Mouse (Mus musculus): ENCODE results near the gene Spz1. TPM values are rescaled to one million over a fixed set of nuclear protein-coding genes. Genes with fewer than 3 reads are reported as not detected.
"Not testable (repeated sequence)": the region's sequence is repeated elsewhere in the genome, so short reads cannot be mapped to it uniquely, and the experiment has no call there.

Gene Spz1
- not detected for total RNA-seq (2021)
- long read RNA-seq: 0 reads

DNA sequence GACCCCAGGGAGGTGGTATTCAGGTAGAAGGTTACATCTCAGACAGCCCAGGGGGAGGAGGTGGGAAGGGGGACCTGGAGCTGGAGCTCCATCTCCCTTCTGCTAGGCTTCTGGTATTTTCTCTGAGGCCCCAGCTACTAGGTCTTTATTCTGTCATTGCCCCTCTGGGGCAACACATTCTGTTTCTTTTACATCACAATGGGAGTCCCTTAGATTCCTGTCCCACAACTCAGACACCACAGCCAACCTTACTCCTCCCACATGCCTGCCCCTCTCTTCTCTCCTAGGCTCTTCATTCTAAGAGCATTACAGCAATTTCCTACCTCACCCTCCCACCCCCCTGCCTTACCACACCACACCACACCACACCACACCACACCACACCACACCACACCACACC, at the start of gene Spz1:
Gene Spz1, minus strand, starts transcription at position 101 of the 400 bp plus-strand sequence.
- no peak for DNase-seq (ENCODE audit: low spot score in 2 of 2)

DNA sequence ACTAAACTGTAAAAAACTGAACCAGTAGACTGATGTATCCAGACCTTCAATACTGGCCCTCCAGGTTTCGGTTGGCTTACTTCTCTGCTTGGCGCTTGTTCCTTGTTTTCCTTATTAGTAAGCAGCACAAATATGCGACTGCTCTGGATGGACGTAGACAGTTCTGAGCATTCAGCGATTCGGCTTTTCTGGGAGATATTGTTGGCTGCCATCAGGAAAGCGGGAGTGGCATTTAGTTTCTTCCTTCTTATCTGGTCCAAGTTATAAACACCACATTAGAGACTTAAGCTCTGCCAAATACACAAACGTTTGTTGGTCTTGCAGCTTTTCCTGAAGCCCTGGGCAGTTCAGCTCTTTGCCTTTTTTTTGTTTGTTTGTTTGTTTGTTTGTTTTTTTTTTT, 40.5 kb upstream of the Spz1 start:
- DNase-seq (ENCODE audit: low spot score in 2 of 2): no peak

DNA sequence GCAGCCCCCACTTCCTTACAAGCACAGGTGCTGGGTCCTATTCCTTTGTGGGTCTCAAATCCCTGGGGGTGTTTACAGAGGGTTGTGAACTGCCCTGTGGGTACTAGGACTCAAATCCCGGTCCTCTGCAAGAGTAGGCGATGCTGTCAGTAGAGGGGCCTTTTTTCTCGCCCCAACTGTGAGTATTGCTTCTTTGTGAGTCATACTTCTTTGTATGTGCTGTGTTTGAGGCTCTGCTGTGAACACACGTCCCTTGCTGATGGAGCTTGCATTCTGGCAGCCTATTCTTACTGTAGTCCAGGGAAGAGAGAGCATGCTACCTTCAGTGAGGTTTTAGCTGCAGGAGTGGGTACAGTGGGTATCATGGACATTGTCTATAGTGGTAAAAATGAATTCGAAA, 39.2 kb upstream of the Spz1 start:
- no peak for DNase-seq (ENCODE audit: low spot score in 2 of 2)

DNA sequence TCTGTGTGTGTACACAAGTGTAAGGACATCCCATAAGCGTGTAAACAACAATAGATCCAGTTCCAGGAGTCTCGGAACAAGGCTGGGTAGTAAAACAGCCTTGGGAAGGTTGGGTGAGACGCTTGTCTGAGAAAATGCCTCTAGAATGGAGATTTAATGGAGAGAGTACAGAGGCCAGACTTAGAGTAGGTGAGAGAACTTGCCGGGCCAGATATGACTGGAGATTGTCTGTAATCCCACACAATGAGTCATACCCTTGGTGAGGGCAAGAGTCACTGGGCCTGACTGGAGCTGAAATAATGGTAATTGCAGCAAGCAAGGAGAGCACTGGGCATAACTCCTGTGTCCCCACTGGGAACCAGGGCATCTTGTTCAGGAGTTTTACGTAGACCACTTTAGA, 37.1 kb upstream of the Spz1 start:
- no peak for DNase-seq (ENCODE audit: low spot score in 2 of 2)

DNA sequence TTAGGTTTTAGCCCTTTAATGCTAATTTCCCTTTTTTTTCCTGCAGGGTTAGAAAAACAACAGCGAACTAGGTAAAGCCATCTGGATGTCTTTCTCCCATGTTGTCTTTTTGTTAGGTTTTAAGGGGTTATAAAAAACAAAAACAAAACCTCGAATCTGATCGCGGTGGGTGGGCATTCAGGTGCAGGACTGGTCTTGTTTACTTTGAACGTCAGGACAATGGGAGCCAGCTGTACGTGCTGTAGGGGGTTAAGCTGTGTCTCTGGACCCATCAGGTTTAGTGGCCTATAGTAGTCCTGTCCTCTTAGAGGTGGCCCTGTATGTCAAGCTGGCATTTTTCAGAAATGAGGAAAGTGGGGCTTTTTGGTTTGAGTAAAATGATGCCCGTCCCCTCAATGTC, 35.9 kb upstream of the Spz1 start:
- DNase-seq (ENCODE audit: low spot score in 2 of 2): no peak

DNA sequence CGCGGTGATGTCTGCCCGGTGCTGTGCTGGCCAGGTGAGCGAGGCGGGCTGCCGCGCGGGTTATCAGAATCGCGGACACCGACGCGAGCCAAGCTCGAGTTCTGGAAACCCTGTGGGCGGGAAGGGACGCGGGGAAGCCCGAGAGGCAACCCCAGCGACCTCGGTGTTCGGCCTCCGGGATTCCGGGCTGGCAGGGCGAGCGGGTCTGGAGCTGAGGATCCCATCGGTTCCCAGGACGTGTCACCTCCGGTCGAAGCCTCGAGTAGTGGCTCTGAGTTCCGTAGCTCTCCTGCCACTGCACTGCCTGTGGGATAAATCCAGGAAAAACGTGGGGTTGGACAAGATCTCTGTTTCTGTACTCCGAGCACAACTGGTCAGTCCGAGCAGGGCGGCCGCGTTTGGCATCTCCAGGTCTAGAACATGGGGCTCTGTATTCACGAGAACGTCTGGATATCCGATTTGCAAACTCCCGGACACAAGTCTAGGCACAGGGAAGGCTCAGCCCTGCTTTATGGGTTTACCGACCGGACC, 35.3 kb upstream of the Spz1 start:
- DNase-seq (ENCODE audit: low spot score in 2 of 2): peak in 1 of 2 experiments; percentile 38

DNA sequence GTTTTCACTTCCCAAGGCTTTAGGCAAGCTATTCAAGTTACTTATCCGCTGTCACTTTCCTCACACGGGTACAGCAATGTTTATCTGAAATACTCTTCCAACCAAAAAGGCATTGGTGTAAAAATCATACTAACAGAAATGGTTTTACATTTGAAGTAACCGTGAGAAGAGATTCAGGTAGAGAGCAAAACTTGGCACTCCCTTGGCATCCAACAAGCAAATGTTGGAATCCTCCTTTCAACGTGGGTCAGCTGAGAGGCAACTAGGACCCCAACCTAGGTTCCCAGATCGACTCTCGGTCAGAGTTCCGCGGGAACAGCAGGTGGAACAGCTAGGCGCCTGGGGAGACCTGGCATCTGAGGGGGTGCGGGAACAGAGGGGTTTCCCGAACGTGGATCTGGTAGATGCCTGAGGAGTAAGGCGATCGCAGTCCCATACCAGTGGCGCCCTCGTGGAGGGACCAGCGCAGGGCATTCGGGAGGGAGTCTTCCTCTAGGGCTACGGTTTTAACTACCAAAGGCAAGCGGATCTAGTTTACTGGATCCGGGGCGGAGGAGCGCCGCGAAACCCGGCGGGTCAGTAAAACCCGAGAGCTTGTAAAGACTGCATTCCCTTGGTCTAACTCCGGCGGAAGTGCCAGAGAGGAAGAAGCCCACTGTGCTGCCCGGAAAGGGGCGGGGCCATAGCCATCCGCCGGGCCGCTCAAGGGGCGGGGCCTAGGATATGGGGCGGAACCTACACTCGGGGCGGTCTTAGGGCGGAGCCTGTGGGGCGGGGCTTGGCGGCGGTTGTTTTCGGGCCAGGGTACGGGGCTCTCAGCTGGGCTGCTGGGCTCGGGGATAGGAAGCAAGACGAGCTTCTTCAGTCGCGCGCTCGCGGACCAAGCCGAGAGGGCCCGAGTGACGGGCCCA, 34.6 kb upstream of the Spz1 start, which contains the start of gene Serinc5:
Gene Serinc5, plus strand, starts transcription at position 781 of the 911 bp plus-strand sequence.
- DNase-seq (ENCODE audit: low spot score in 2 of 2): peak; percentile 95 to 97

DNA sequence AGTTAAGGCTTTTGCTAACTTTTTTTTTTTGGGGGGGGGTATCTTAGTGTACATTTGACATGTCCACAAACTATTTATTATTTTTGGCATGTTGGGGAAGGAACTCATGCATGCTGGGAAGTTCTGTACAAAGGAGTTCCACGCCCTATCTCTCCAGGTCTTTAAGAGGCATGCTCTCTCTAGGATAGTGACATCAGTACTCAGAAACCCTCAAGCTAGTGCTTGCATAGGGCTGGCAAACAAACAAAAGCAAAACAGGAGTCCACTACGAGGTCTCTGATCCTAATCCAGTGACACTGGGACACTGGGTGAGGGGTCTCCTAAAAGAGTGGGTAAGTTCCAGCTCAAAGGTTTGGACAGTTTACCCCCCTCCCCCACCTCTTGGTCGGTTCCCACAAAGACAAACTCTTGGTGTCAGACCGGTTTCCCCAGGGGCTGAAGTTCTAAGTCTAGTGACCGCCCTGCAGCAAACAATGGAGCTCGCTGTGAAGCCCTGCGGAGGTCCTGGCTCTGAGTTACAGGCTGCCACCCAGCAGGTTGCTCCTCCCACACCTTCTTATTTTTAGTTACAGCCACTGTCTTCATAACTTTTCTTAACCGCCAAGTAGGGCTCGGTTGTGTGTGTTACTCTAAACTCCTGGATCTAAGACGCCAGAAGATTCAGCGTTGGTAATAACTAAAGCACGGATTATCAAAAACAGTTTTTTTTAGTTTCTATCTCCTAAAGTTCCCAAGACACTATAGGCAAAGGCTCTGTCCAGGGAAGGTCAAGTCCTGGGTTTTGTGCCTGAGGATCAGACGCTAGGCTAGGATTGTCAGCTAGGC, 33.7 kb upstream of the Spz1 start:
- no peak for DNase-seq (ENCODE audit: low spot score in 2 of 2)

DNA sequence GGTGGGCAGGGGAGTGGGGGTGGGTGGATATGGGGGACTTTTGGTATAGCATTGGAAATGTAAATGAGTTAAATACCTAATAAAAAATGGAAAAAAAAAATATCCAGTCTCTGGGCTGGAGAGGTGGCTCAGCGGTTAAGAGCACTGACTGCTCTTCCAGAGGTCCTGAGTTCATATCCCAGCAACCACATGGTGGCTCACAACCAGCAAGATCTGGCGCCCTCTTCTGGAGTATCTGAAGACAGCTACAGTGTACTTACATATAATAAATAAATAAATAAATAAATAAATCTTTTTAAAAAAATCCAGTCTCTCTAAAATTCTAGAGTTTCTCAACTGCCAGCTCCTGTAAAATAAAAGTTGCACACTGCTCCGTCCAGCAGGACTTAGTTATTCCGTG, 29.3 kb upstream of the Spz1 start:
- not testable (repeated sequence) for DNase-seq (ENCODE audit: low spot score in 2 of 2)

DNA sequence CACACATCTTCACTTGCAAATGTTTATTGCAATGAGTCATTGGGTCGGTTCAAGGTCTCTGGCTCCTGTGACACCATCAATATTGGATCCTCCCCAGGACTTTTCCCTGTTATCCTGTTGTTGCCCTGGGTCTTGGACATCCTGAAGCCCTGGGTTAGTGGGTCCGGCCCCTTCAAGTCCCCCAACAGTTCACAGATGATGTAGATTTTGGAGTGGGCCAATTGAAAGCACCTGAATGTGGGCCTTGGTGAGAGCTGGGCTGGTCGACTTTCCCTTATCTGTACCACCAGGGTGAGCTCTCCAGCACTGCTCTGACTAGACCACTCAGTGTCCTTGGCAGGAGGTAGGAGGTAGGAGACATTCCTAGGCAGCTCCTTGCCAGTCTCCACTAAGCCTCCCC, 19.5 kb upstream of the Spz1 start:
- no peak for DNase-seq (ENCODE audit: low spot score in 2 of 2)

DNA sequence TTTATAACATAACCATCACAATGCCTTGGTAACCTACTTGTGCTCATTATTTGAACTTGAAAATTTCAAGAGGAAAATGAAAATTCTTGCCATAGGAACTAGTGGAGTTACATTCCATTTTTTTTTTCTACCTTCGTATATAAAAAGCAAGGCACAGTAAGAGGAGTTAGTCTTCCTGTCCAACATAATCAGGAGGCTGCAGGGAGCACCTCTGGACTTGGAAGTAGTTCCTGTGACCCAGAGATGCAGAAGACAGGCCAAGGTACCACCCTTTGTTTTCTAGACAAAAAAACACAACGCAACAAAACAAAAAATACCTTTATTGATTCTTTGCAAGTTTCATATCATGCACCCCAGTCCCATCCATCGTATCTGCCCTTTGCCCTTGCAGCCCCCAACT, 18.9 kb upstream of the Spz1 start:
- DNase-seq (ENCODE audit: low spot score in 2 of 2): no peak

DNA sequence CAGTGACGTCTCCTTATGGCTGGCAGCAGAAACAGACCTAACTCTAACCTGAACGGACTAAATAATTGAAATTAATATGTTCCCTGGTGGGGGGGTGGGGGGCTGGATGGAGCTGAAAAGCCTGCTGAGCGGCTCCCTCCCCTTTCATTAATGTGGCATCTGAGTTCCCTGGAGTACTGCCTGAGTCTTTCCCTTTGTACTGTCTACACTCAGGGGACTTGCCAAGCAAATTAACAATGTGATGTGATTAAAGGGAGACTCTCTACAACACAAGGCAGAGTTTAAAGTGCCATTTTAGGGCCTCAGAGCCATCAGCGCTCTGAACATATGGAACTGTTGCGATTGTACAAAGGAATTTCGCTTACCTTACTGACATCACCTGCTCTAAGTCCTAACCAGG, 18.5 kb upstream of the Spz1 start:
- DNase-seq (ENCODE audit: low spot score in 2 of 2): no peak

DNA sequence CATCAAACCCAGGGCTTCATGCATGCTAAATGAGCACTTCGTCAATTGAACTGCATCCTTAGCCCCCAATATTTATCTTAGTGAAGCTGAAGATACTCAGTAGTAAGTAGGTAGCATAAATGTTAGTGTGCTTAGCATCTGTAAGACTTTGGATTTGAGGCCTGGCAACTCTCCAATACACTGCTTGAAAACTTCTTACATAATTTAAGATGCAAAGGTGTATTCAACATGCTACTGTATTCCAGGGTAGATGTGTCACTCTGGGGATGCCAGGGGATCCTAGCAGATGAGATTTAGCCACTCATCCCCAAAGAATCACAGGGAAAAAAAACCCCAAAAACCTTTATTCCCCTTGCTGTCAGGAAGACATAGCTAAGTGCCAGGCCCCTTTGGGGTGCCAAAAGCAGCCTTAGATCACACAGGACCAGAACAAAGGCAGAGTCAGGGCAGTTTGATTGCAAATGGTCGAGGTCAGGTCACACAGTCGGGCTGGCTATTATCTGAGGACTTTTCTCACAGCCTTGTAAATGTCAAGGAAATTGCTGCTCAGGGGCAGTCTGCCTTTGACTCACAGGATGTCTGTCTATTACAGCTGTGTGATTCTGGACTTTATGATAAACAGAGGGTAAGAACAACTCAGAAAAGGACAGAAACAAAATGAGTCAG, 17.9 kb upstream of the Spz1 start:
- DNase-seq (ENCODE audit: low spot score in 2 of 2): no peak

DNA sequence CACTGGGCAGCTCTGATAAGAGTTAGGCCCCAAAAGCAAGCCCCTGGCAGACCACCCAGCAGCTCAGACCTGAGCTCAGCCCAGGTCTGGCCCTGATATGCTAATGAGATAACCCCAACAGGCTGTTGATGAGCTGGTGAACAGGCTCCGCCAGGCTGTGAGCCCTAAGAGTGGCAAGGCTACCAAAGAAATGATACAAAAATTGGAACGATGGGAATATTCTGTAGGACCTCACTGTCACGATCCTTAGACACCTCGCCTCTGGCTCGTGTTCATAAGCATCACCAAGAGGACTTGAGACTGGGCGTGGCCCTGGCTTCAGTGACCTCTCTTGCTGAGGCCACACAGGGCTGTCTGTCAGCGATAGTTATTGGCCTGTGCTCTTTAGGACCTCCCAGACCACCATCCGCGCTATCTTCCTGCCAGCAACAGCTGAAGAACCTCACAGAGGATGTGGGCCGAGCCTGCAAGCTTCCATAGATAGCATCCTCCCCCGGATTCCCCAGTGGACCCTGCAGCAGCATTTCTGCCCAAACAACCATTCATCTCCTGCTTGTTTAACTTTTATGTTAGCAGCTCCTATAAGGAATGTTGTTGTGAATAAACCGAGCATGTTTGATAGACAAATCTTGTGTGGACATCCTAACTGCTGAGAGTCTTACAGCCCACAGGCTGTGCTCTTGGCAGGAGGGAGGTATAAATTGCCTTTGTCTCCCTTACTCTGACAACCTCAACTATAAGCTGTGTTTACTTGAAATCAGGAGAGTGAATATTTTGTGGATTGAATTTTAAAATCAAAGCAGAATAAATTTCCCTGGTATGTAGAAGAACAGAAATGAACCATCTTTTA, 17.0 kb upstream of the Spz1 start:
- DNase-seq (ENCODE audit: low spot score in 2 of 2): no peak

DNA sequence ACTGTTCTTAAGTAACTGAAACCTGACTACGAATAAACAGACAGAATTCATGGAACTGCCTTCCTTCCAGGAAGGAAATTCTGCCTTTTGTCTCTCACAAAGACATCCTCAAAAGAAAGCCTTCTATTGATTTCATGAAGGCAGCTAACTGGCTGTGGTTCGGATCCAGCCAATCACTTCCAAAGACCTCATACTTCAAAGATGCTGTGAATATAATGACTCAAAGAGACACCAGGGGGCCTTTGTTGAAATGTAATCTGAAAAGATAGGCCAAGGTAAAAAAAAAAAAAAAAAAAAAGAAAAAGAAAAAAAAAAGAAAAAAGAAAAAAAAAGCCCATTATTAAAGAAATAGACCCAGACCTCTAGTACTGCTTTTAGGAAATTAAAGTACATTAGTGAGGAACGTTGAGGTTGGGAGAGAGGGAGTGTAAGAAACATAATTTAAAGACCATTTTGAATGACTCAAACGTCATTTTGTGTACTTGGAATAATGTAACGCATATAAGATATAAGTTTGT, 16.4 kb upstream of the Spz1 start:
- DNase-seq (ENCODE audit: low spot score in 2 of 2): no peak

DNA sequence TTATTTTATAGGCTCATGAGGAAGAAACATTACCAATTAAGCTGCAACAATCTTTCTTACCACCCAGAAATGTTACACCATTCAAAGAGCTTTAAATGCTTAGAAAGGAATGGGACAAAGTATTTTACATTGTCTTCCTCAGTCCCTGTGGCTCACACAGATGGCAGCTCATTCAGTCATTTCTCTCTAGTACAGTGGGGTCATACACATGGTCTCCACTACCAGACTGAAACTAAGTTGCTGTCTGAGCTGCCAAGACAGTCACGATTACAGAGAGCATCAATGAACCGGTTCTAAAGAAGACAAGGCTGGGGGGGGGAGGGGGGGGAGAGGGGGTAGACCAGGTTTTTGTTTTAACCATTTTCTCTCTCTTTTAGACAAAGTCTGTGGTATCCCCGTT, 15.3 kb upstream of the Spz1 start:
- no peak for DNase-seq (ENCODE audit: low spot score in 2 of 2)

DNA sequence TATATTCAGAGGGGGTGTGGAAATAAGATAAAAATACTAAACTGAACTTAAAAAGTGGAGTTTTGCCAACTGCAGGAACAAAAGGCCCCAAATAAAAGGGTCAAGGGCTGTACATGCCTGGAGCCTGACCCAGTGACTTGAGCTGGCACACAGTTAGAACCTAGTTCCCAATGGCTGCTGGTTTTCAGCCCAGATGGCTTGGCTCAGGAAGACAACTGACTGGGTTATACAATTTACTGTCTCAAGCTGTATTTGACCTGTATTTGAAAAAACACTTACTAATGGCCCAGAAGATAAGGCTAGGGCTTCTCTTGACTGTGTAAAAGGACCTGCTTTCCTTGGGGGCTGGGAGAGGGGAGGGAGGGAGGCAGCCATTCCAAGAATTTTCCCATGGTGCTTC, 13.3 kb upstream of the Spz1 start:
- DNase-seq (ENCODE audit: low spot score in 2 of 2): no peak

DNA sequence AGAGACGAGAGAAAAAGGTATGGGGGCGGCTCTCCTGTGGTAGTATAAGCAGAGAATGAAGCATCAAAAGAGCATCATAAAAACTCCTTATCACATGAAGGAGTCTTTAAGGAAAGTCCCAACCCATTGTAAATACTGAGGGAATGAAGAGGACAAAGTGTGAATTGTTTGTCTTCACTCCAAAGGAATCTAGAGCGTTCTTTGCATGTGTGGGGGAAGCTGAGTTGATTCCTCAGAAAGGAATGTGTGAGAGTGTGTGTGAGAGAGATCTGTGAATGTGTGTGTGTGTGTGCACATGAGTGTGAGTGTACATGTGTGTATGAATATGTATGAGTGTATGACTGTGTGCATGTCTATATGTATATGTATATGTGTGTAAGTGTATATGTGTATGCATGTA, 12.7 kb upstream of the Spz1 start:
- no peak for DNase-seq (ENCODE audit: low spot score in 2 of 2)

DNA sequence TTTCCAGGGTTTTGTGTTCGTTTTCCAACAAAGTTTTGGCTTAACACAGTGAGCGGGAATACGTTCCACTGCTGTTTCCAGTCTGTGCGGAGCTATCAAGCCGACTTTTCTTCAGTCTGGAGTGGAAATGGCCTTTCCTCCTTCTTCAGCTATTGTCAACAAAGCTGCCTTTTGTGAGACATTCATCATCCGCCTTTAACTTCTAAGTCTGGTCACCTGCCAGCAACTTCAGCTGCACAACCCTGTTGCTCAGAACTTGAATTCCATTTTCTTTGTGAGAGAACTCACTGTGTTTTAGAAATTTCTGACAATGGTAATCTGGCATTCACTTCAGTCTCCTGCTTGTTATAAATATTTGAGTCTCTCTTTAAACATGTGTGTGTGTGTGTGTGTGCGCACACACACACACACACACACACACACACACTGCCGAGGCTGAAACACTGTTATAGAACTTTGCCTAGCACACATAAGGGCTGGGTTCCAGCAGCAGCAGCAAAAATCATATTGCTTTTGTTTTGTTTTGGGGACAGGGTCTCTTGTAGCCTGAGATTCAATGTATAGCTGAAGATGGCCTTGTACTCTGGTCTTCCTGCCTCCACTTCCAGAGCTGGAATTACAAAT, 8.2 kb upstream of the Spz1 start:
- DNase-seq (ENCODE audit: low spot score in 2 of 2): no peak

Data from layer of hippocampus, adult 18-20 months (tissue).